Mouse (Mus musculus) lung, embryonic 15.5 days (tissue): Measurements from ENCODE around the gene 2410131K14Rik. TPM values are rescaled to one million over a fixed set of nuclear protein-coding genes. Genes with fewer than 3 reads are reported as not detected.
A peak's percentile ranks its signal among the peaks of the same experiment; 100 is the strongest.

Source experiments
- ATAC-seq: fragments of 200-750 bp; cut with Nextera tagmentation; 2 replicates; pipeline ENCODE4 v1.8.0; 2017; ENCODE audit warnings: moderate number of reproducible peaks, borderline replicate concordance; ENCODE audit not compliant: low FRiP score, low TSS enrichment; ENCODE audit errors: extremely low read depth
- H3K27ac ChIP-seq: fragments of 300-500 bp; sonication (generic); 2 replicates; pipeline ENCODE4 v1.5.1; 2015; ENCODE audit warnings: moderate library complexity, mild to moderate bottlenecking, inconsistent platforms
- H3K27me3 ChIP-seq: fragments of 300-500 bp; sonication (generic); 2 replicates; pipeline ENCODE4 v1.6.1; 2015; ENCODE audit warnings: inconsistent platforms
- H3K36me3 ChIP-seq: fragments of 300-500 bp; sonication (generic); 2 replicates; pipeline ENCODE4 v1.6.1; 2015; ENCODE audit warnings: inconsistent platforms
- H3K4me1 ChIP-seq: fragments of 300-500 bp; sonication (generic); 2 replicates; pipeline ENCODE4 v1.6.1; 2015; ENCODE audit warnings: inconsistent platforms
- H3K4me2 ChIP-seq: fragments of 300-500 bp; sonication (generic); 2 replicates; pipeline ENCODE4 v1.6.1; 2015; ENCODE audit warnings: inconsistent platforms, mild to moderate bottlenecking, moderate library complexity
- H3K4me3 ChIP-seq: fragments of 300-500 bp; sonication (generic); 2 replicates; pipeline ENCODE4 v1.5.1; 2015; ENCODE audit warnings: mild to moderate bottlenecking, inconsistent platforms
- H3K9ac ChIP-seq: fragments of 300-500 bp; sonication (generic); 2 replicates; pipeline ENCODE4 v1.6.1; 2015; ENCODE audit warnings: inconsistent platforms
- H3K9me3 ChIP-seq: fragments of 300-500 bp; sonication (generic); 2 replicates; pipeline ENCODE4 v1.6.1; 2016; ENCODE audit warnings: inconsistent platforms
- WGBS: fragments of 180-500 bp; shearing (Covaris S2); methylation state at CpG from one replicate; pipeline ENCODE4 v1.1.7; 2015; 5-methylcytosine and 5-hydroxymethylcytosine counted together
- polyA plus RNA-seq: library from polyadenylated mRNA; unstranded; fragments of >200 nt; fragmentation: Nextera tagmentation; extraction: Ambion mirVana; gene quantifications from 2 replicates; pipeline ENCODE4 v1.2.1, GENCODE M21; 2015

2410131K14Rik gene
- polyA plus RNA-seq, 1 experiment from 2014 or later: 8.5 TPM

- no peaks in the 10 kb centered on the region for H3K27me3 ChIP-seq
- no peaks in the 10 kb centered on the region for H3K9me3 ChIP-seq
- no peak for ATAC-seq
- no peak overlapping the region for H3K27ac ChIP-seq
- H3K4me3 ChIP-seq: no peak overlapping the region
- WGBS: 83% methylated on average over 12 of the region's 12 CpGs
- H3K9ac ChIP-seq: no peak overlapping the region
- no peaks in the 10 kb centered on the region; the same call in 1 of the 2 replicates for H3K36me3 ChIP-seq
- H3K4me1 ChIP-seq: peaks cover 5% of the 10 kb centered on the region; the same call in 1 of the 2 replicates
- H3K4me2 ChIP-seq: no peak overlapping the region
Observed at GRCm38 (mm10) chr5:118239671-118240070, 5.4 kb upstream of the 2410131K14Rik start.

GRCm38 (mm10) chr5:118245606-118246308 is 730 bp downstream of the 2410131K14Rik start:
- WGBS: 5% methylated on average over 15 of the region's 15 CpGs
- H3K27ac ChIP-seq: peak overlapping the region; percentile 73
- ATAC-seq: peak; percentile 6; the same call in 1 of the 2 replicates
- 0 out of 2 replicates have a peak, but pooled peaks cover 4% of the 10 kb centered on the region for H3K36me3 ChIP-seq
- H3K27me3 ChIP-seq: no peaks in the 10 kb centered on the region
- H3K4me1 ChIP-seq: peaks cover 12% of the 10 kb centered on the region
- H3K4me3 ChIP-seq: peak overlapping the region; percentile 76
- H3K4me2 ChIP-seq: peak overlapping the region; percentile 80
- no peaks in the 10 kb centered on the region for H3K9me3 ChIP-seq
- peak overlapping the region; percentile 70 for H3K9ac ChIP-seq

GRCm38 (mm10) chr5:118247378-118247777 is 2.4 kb downstream of the 2410131K14Rik start:
- Histone ChIP-seq H3K9me3 (no peaks in the 10 kb centered on the region), H3K4me2 (no peak overlapping the region), H3K9ac (no peak overlapping the region), H3K4me1 (peaks cover 12% of the 10 kb centered on the region), H3K27me3 (no peaks in the 10 kb centered on the region), H3K27ac (no peak overlapping the region), H3K36me3 (0 out of 2 replicates have a peak, but pooled peaks cover 4% of the 10 kb centered on the region), H3K4me3 (no peak overlapping the region)
- WGBS: 86% methylated on average over 8 of the region's 8 CpGs
- no peak for ATAC-seq

- H3K9me3 ChIP-seq: no peaks in the 10 kb centered on the region
- no peaks in the 10 kb centered on the region for H3K27me3 ChIP-seq
- peaks cover 4% of the 10 kb centered on the region for H3K4me1 ChIP-seq
- no peak overlapping the region for H3K4me2 ChIP-seq
- no peak overlapping the region for H3K4me3 ChIP-seq
- H3K27ac ChIP-seq: no peak overlapping the region
- H3K36me3 ChIP-seq: 0 out of 2 replicates have a peak, but pooled peaks cover 4% of the 10 kb centered on the region
- WGBS: 77% methylated on average over 6 of the region's 7 CpGs
- no peak overlapping the region for H3K9ac ChIP-seq
- ATAC-seq: no peak
Observed at GRCm38 (mm10) chr5:118250987-118251386, 6.0 kb downstream of the 2410131K14Rik start.

- Histone ChIP-seq H3K27me3 (no peaks in the 10 kb centered on the region), H3K4me3 (no peak overlapping the region), H3K4me1 (peaks cover under 1% of the 10 kb centered on the region), H3K9ac (no peak overlapping the region), H3K9me3 (no peaks in the 10 kb centered on the region), H3K4me2 (no peak overlapping the region), H3K27ac (no peak overlapping the region), H3K36me3 (peaks cover 16% of the 10 kb centered on the region; the same call in 1 of the 2 replicates)
- no peak for ATAC-seq
- 87% methylated on average over 3 of the region's 3 CpGs for WGBS
Observed at GRCm38 (mm10) chr5:118253551-118253950, 8.5 kb downstream of the 2410131K14Rik start.

- H3K4me1 ChIP-seq: peaks cover 19% of the 10 kb centered on the region
- 93% methylated on average over 4 of the region's 4 CpGs for WGBS
- H3K9ac ChIP-seq: no peak overlapping the region
- H3K27ac ChIP-seq: no peak overlapping the region
- no peak for ATAC-seq
- H3K4me2 ChIP-seq: no peak overlapping the region
- H3K36me3 ChIP-seq: peaks cover 25% of the 10 kb centered on the region
- H3K4me3 ChIP-seq: no peak overlapping the region
- H3K9me3 ChIP-seq: no peaks in the 10 kb centered on the region
- H3K27me3 ChIP-seq: no peaks in the 10 kb centered on the region
Observed at GRCm38 (mm10) chr5:118256981-118257380, 12.0 kb downstream of the 2410131K14Rik start.

GRCm38 (mm10) chr5:118259152-118259551 is 14.1 kb downstream of the 2410131K14Rik start:
- H3K4me1 ChIP-seq: peaks cover 19% of the 10 kb centered on the region
- H3K4me2 ChIP-seq: no peak overlapping the region
- no peaks in the 10 kb centered on the region for H3K9me3 ChIP-seq
- no peak overlapping the region for H3K4me3 ChIP-seq
- H3K9ac ChIP-seq: no peak overlapping the region
- ATAC-seq: no peak
- peaks cover 25% of the 10 kb centered on the region for H3K36me3 ChIP-seq
- H3K27me3 ChIP-seq: no peaks in the 10 kb centered on the region
- no peak overlapping the region for H3K27ac ChIP-seq
- 47% methylated on average over 6 of the region's 6 CpGs for WGBS

- no peak overlapping the region for H3K4me3 ChIP-seq
- peaks cover 19% of the 10 kb centered on the region for H3K4me1 ChIP-seq
- 63% methylated on average over 6 of the region's 6 CpGs for WGBS
- 0 out of 2 replicates have a peak, but pooled peaks have one; percentile 2 for ATAC-seq
- H3K27me3 ChIP-seq: no peaks in the 10 kb centered on the region
- H3K9me3 ChIP-seq: no peaks in the 10 kb centered on the region
- peak overlapping the region; percentile 21; the same call in 1 of the 2 replicates for H3K27ac ChIP-seq
- peaks cover 25% of the 10 kb centered on the region for H3K36me3 ChIP-seq
- 0 out of 2 replicates have a peak overlapping the region, but pooled peaks have one; percentile 7 for H3K4me2 ChIP-seq
- H3K9ac ChIP-seq: no peak overlapping the region
Observed at GRCm38 (mm10) chr5:118259636-118260035, 14.6 kb downstream of the 2410131K14Rik start.

- Histone ChIP-seq H3K4me2 (0 out of 2 replicates have a peak overlapping the region, but pooled peaks have one; percentile 7), H3K9ac (no peak overlapping the region), H3K4me3 (no peak overlapping the region), H3K27ac (peak overlapping the region; percentile 21; the same call in 1 of the 2 replicates), H3K36me3 (peaks cover 25% of the 10 kb centered on the region), H3K4me1 (peaks cover 19% of the 10 kb centered on the region), H3K27me3 (no peaks in the 10 kb centered on the region), H3K9me3 (no peaks in the 10 kb centered on the region)
- no peak for ATAC-seq
- WGBS: 60% methylated on average over 10 of the region's 10 CpGs
Observed at GRCm38 (mm10) chr5:118260055-118260454, 15.0 kb downstream of the 2410131K14Rik start.

GRCm38 (mm10) chr5:118260642-118261041 is 15.6 kb downstream of the 2410131K14Rik start:
- H3K4me3 ChIP-seq: no peak overlapping the region
- no peak overlapping the region for H3K9ac ChIP-seq
- H3K27ac ChIP-seq: no peak overlapping the region
- no peak for ATAC-seq
- H3K4me2 ChIP-seq: no peak overlapping the region
- 85% methylated on average over 11 of the region's 11 CpGs for WGBS
- H3K4me1 ChIP-seq: peaks cover 19% of the 10 kb centered on the region
- H3K36me3 ChIP-seq: peaks cover 25% of the 10 kb centered on the region
- H3K9me3 ChIP-seq: no peaks in the 10 kb centered on the region
- no peaks in the 10 kb centered on the region for H3K27me3 ChIP-seq

GRCm38 (mm10) chr5:118261181-118261580 is 16.2 kb downstream of the 2410131K14Rik start:
- no peaks in the 10 kb centered on the region for H3K27me3 ChIP-seq
- H3K9ac ChIP-seq: no peak overlapping the region
- no peak overlapping the region for H3K4me2 ChIP-seq
- H3K27ac ChIP-seq: no peak overlapping the region
- 87% methylated on average over 9 of the region's 9 CpGs for WGBS
- H3K4me3 ChIP-seq: no peak overlapping the region
- peaks cover 19% of the 10 kb centered on the region for H3K4me1 ChIP-seq
- H3K9me3 ChIP-seq: no peaks in the 10 kb centered on the region
- ATAC-seq: no peak
- peaks cover 25% of the 10 kb centered on the region for H3K36me3 ChIP-seq

- no peak for ATAC-seq
- peaks cover 19% of the 10 kb centered on the region for H3K4me1 ChIP-seq
- no peak overlapping the region for H3K9ac ChIP-seq
- peaks cover 14% of the 10 kb centered on the region for H3K36me3 ChIP-seq
- 75% methylated on average over 8 of the region's 8 CpGs for WGBS
- H3K9me3 ChIP-seq: no peaks in the 10 kb centered on the region
- no peaks in the 10 kb centered on the region for H3K27me3 ChIP-seq
- no peak overlapping the region for H3K4me2 ChIP-seq
- H3K4me3 ChIP-seq: no peak overlapping the region
- no peak overlapping the region for H3K27ac ChIP-seq
Observed at GRCm38 (mm10) chr5:118262418-118262817, 17.4 kb downstream of the 2410131K14Rik start.
